Mouse (Mus musculus): ENCODE results near the gene Thap4. TPM values are rescaled to one million over a fixed set of nuclear protein-coding genes. Genes with fewer than 3 reads are reported as not detected.

Thap4 gene
- 54.8 TPM in 2 replicates for polyA plus RNA-seq (2015; fragmentation: Nextera tagmentation; extraction: Ambion mirVana)

- Histone ChIP-seq H3K27ac (ENCODE audit: low read length) (peak within 1 kb of the TSS; percentile 82), H3K9me3 (replicated peaks; ENCODE audit: control insufficient read depth, low read length, poor library complexity, severe bottlenecking) (no peaks in the 10 kb centered on the region), H3K4me2 (ENCODE audit: low read length) (peak within 1 kb of the TSS; percentile 76), H3K9ac (ENCODE audit: low read depth, low read length) (peak within 1 kb of the TSS; percentile 92), H3K36me3 (ENCODE audit: control insufficient read depth, insufficient read depth, low read length) (peaks cover 8% of the 10 kb centered on the region), H3K4me3 (ENCODE audit: low read depth, low read length) (peak within 1 kb of the TSS; percentile 84), H3K27me3 (ENCODE audit: control insufficient read depth, insufficient read depth, low read depth, low read length) (no peaks in the 10 kb centered on the region), H3K4me1 (ENCODE audit: control insufficient read depth, insufficient read depth, low read length) (peaks cover 34% of the 10 kb centered on the region)
- ATAC-seq, result peak; percentile 95
- under 1% methylated on average over 69 of the region's 121 CpGs for WGBS
Measured at GRCm38 (mm10) chr1:93754573-93755290, at the start of gene Thap4. Gene Thap4 (minus strand): TSS chr1:93754864.

DNA sequence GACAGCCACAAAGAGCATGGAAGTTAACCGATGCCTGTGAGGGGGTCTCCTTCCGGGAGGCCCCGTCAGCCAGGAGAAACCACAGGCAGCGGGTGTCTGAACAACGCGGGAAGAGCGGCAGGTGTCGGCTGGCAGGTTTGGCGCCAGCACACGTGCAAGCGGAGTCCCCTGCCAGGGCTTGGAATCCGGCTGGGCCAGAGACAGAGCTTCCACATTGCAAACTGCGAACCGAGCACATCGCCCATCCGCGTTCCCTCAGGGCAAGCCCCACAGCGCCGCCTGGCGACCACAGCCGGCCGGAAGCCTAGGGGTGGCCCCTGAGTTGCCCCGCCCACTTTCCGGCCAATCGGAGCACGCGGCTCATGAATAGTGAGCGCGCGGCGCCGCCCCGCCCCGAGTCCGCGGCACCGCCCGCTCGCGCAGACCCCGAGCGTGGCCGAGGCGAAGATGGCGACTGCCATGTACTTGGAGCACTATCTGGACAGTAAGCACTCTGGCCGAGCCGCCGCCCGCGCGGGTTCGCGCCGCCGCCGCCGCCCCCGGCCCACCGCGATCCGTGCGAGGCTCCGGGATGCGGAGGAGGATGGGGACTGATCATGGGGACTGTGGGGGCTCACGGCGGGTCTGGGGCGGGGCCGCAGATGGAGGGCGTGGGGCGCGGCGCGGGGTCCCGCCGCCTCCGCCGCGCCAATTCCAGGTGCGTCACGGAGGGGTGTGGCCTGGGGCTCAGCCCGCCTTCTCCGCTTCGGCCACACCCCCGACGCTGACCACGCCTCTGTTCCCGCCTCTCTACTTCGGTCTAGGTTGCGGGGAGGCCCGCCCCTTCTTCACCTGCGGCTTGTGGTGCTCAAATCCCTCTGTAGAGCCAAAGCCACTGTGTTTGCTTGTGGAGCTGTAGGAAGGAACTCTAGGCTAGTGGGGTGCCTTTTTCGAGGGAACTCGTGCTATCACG is 49.2 kb upstream of the Thap4 start, which contains the start of gene Ing5:
Gene Ing5 (plus strand): TSS at position 410 of the 952 bp plus-strand sequence.
- H3K36me3 ChIP-seq (ENCODE audit: control insufficient read depth, insufficient read depth, low read length), result peaks cover 2% of the 10 kb centered on the region; the same call in 1 of the 2 replicates
- ATAC-seq, result peak; percentile 92
- H3K27ac ChIP-seq (ENCODE audit: low read length), result peak within 1 kb of the TSS; percentile 94
- WGBS, result under 1% methylated on average over 87 of the region's 94 CpGs
- peak within 1 kb of the TSS; percentile 63 for H3K4me3 ChIP-seq (ENCODE audit: low read depth, low read length)
- H3K4me1 ChIP-seq (ENCODE audit: control insufficient read depth, insufficient read depth, low read length), result peaks cover 27% of the 10 kb centered on the region
- H3K4me2 ChIP-seq (ENCODE audit: low read length), result peak within 1 kb of the TSS; percentile 79
- H3K9ac ChIP-seq (ENCODE audit: low read depth, low read length), result peak within 1 kb of the TSS; percentile 79
- no peaks in the 10 kb centered on the region for H3K27me3 ChIP-seq (ENCODE audit: control insufficient read depth, insufficient read depth, low read depth, low read length)
- H3K9me3 ChIP-seq (replicated peaks; ENCODE audit: control insufficient read depth, low read length, poor library complexity, severe bottlenecking), result no peaks in the 10 kb centered on the region

DNA sequence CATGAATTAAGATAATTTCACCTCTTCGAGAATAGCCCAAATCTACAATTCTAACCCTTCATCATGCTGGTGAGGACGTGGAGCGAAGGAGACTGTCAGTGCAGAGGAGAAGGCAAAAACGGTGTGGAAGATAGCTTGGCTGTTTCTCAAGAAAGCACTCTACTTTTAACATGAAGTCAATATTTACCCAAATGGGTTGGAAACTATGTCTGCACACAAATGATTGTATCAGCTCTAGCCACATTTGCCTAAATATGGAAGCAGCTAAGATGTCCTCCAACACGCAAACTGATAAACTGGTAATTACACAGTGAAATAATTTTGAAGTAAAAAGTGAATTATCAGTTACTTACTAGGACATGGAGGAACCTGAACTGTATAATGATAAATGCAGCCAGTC is 48.1 kb upstream of the Thap4 start:
- peaks cover 27% of the 10 kb centered on the region for H3K4me1 ChIP-seq (ENCODE audit: control insufficient read depth, insufficient read depth, low read length)
- no peaks in the 10 kb centered on the region for H3K9me3 ChIP-seq (replicated peaks; ENCODE audit: control insufficient read depth, low read length, poor library complexity, severe bottlenecking)
- no peak for ATAC-seq
- no peaks in the 10 kb centered on the region for H3K27me3 ChIP-seq (ENCODE audit: control insufficient read depth, insufficient read depth, low read depth, low read length)
- no peak overlapping the region for H3K9ac ChIP-seq (ENCODE audit: low read depth, low read length)
- 89% methylated on average over 5 of the region's 5 CpGs for WGBS
- H3K4me2 ChIP-seq (ENCODE audit: low read length), result peak overlapping the region; percentile 79; the same call in 1 of the 2 replicates
- no peak overlapping the region; the same call in 1 of the 2 replicates for H3K27ac ChIP-seq (ENCODE audit: low read length)
- no peaks in the 10 kb centered on the region for H3K36me3 ChIP-seq (ENCODE audit: control insufficient read depth, insufficient read depth, low read length)
- no peak overlapping the region for H3K4me3 ChIP-seq (ENCODE audit: low read depth, low read length)

DNA sequence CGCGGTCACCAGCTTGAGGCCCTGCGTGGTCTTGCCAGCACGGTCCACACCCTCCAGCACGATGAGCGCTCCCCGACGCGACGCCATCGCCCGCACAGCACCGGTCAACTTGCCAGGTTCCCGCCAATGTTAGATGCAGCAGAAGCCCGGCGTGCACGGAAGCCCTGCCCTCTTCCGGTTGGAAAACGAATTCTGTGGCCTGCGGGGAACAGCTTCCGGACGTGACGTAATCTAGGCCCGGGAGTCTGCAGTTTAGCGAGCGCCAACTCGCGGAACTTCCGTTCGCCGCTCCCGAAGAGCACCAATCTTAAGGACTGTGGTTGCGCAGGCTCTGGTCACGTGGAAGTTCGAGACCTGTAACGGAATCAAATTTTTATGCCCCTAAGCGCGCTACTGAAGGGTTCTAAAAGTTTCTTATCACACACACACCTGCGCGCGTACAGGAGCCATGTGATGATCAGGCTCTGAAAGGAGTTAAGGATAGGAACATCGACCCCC is 47.1 kb upstream of the Thap4 start, which contains the start of gene Dtymk:
Gene Dtymk (minus strand): TSS at position 194 of the 498 bp plus-strand sequence.
- Histone ChIP-seq H3K9ac (ENCODE audit: low read depth, low read length) (peak within 1 kb of the TSS; percentile 85), H3K27me3 (ENCODE audit: control insufficient read depth, insufficient read depth, low read depth, low read length) (no peaks in the 10 kb centered on the region), H3K4me3 (ENCODE audit: low read depth, low read length) (peak within 1 kb of the TSS; percentile 85), H3K4me1 (ENCODE audit: control insufficient read depth, insufficient read depth, low read length) (peaks cover 27% of the 10 kb centered on the region), H3K27ac (ENCODE audit: low read length) (peak within 1 kb of the TSS; percentile 80), H3K4me2 (ENCODE audit: low read length) (peak within 1 kb of the TSS; percentile 85), H3K36me3 (ENCODE audit: control insufficient read depth, insufficient read depth, low read length) (no peaks in the 10 kb centered on the region), H3K9me3 (replicated peaks; ENCODE audit: control insufficient read depth, low read length, poor library complexity, severe bottlenecking) (no peaks in the 10 kb centered on the region)
- WGBS, result under 1% methylated on average over 42 of the region's 42 CpGs
- ATAC-seq, result peak; percentile 61

GRCm38 (mm10) chr1:93800670-93801503 is 46.2 kb upstream of the Thap4 start:
- Histone ChIP-seq H3K4me2 (ENCODE audit: low read length) (peak overlapping the region; percentile 85), H3K4me1 (ENCODE audit: control insufficient read depth, insufficient read depth, low read length) (peaks cover 27% of the 10 kb centered on the region), H3K9me3 (replicated peaks; ENCODE audit: control insufficient read depth, low read length, poor library complexity, severe bottlenecking) (no peaks in the 10 kb centered on the region), H3K36me3 (ENCODE audit: control insufficient read depth, insufficient read depth, low read length) (no peaks in the 10 kb centered on the region), H3K27me3 (ENCODE audit: control insufficient read depth, insufficient read depth, low read depth, low read length) (no peaks in the 10 kb centered on the region), H3K27ac (ENCODE audit: low read length) (peak overlapping the region; percentile 80), H3K4me3 (ENCODE audit: low read depth, low read length) (peak overlapping the region; percentile 85), H3K9ac (ENCODE audit: low read depth, low read length) (peak overlapping the region; percentile 85)
- WGBS, result 77% methylated on average over 21 of the region's 21 CpGs
- no peak for ATAC-seq

DNA sequence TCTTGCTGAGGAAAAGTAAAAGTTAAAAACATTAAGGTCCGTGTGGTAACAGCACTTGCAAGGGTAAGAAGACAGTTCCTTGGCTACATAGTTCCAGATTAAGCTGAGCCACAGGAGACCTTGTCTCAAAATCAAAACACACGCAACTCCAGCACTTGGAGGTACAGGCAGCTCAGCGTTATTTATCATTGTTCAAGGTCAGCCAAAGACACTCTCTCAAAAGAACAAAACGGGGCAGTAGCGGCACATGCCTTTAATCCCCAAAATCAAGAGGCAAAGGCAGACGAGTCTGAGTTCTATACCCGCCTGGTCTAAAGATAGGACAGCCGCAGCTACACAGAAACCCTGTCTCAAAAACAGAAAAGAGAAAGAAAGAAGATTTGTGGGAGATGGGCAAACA is 41.2 kb upstream of the Thap4 start:
- ATAC-seq, result no peak
- Histone ChIP-seq H3K4me1 (ENCODE audit: control insufficient read depth, insufficient read depth, low read length) (peaks cover 2% of the 10 kb centered on the region), H3K27me3 (ENCODE audit: control insufficient read depth, insufficient read depth, low read depth, low read length) (no peaks in the 10 kb centered on the region), H3K4me3 (ENCODE audit: low read depth, low read length) (no peak overlapping the region), H3K36me3 (ENCODE audit: control insufficient read depth, insufficient read depth, low read length) (peaks cover 28% of the 10 kb centered on the region), H3K27ac (ENCODE audit: low read length) (no peak overlapping the region), H3K4me2 (ENCODE audit: low read length) (no peak overlapping the region), H3K9ac (ENCODE audit: low read depth, low read length) (no peak overlapping the region), H3K9me3 (replicated peaks; ENCODE audit: control insufficient read depth, low read length, poor library complexity, severe bottlenecking) (no peaks in the 10 kb centered on the region; the same call in 1 of the 2 replicates)
- 76% methylated on average over 8 of the region's 8 CpGs for WGBS

DNA sequence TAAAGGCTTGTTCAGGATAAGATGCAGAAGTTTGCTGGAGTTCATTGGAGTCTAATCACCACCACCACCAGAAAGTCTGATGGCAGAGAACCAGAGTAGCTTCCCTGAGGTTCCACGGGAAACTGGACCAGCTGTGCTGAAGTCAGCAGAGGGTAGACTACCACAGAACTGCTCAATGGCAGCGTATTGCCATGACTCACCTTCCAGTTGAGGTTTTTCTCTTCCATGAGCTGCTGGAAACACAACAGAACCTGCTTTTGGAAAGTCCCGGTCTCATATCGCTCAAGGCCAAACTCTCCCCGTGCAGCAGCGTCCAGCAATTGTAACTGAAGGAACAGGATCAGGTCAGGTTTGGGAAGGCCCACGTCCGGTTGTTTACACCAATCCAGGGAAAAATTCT is 39.9 kb upstream of the Thap4 start:
- 96% methylated on average over 8 of the region's 8 CpGs for WGBS
- no peak for ATAC-seq

DNA sequence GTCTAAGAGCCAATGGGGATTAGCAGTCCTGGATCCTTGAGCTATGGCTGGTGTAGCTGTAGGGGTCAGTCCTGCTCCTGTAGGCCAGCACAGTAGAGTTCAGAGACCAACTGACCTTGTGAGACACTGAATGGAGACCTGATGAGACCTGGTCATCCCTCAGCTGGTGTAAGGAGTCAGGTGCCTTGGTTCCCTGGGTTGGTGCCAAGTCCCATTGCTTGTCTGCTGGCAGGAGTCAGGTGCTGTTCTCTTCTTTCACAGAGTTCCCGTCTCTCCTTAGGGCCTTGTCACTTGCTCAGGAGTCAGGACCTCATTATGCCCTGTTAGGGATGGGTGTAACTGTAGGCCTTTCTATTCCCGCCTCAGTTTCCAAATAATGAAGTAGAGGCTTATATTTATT is 32.2 kb upstream of the Thap4 start:
- no peak for ATAC-seq
- H3K9me3 ChIP-seq (replicated peaks; ENCODE audit: control insufficient read depth, low read length, poor library complexity, severe bottlenecking), result no peaks in the 10 kb centered on the region; the same call in 1 of the 2 replicates
- no peak overlapping the region for H3K4me3 ChIP-seq (ENCODE audit: low read depth, low read length)
- H3K9ac ChIP-seq (ENCODE audit: low read depth, low read length), result no peak overlapping the region
- no peaks in the 10 kb centered on the region for H3K27me3 ChIP-seq (ENCODE audit: control insufficient read depth, insufficient read depth, low read depth, low read length)
- no peak overlapping the region for H3K4me2 ChIP-seq (ENCODE audit: low read length)
- peaks cover 50% of the 10 kb centered on the region for H3K36me3 ChIP-seq (ENCODE audit: control insufficient read depth, insufficient read depth, low read length)
- H3K27ac ChIP-seq (ENCODE audit: low read length), result no peak overlapping the region
- WGBS, result 88% methylated on average over 2 of the region's 2 CpGs
- no peaks in the 10 kb centered on the region for H3K4me1 ChIP-seq (ENCODE audit: control insufficient read depth, insufficient read depth, low read length)

More for the DNA sequence above, 39.9 kb upstream of the Thap4 start:
- Histone ChIP-seq H3K4me1 (ENCODE audit: control insufficient read depth, insufficient read depth, low read length) (no peaks in the 10 kb centered on the region), H3K4me2 (ENCODE audit: low read length) (no peak overlapping the region), H3K9ac (ENCODE audit: low read depth, low read length) (no peak overlapping the region), H3K27ac (ENCODE audit: low read length) (no peak overlapping the region), H3K36me3 (ENCODE audit: control insufficient read depth, insufficient read depth, low read length) (peaks cover 32% of the 10 kb centered on the region), H3K27me3 (ENCODE audit: control insufficient read depth, insufficient read depth, low read depth, low read length) (no peaks in the 10 kb centered on the region), H3K4me3 (ENCODE audit: low read depth, low read length) (no peak overlapping the region), H3K9me3 (replicated peaks; ENCODE audit: control insufficient read depth, low read length, poor library complexity, severe bottlenecking) (no peaks in the 10 kb centered on the region; the same call in 1 of the 2 replicates)

All from midbrain, embryonic 16.5 days (tissue).